Mouse (Mus musculus) stomach, embryonic 14.5 days (tissue): ENCODE results near the gene Ovgp1. TPM values are rescaled to one million over a fixed set of nuclear protein-coding genes. Genes with fewer than 3 reads are reported as not detected.

Source experiments
- ATAC-seq: fragments of 200-750 bp; cut with Nextera tagmentation; 2 replicates; pipeline ENCODE4 v1.8.0; 2017; ENCODE audit warnings: low read depth, moderate TSS enrichment; ENCODE audit not compliant: insufficient number of reproducible peaks, insufficient read depth, low FRiP score
- H3K27ac ChIP-seq: fragments of 300-500 bp; sonication (generic); 2 replicates; pipeline ENCODE4 v1.5.1; 2014; ENCODE audit warnings: mild to moderate bottlenecking, low read length, moderate library complexity, mixed read lengths
- H3K27me3 ChIP-seq: fragments of 300-500 bp; sonication (generic); 2 replicates; pipeline ENCODE4 v1.6.1; 2014; ENCODE audit warnings: low read length, control low read depth, mixed read lengths; ENCODE audit not compliant: control insufficient read depth, insufficient read depth
- H3K36me3 ChIP-seq: fragments of 300-500 bp; sonication (generic); 2 replicates; pipeline ENCODE4 v1.6.1; 2014; ENCODE audit warnings: mild to moderate bottlenecking, control low read depth, low read length, moderate library complexity, mixed read lengths; ENCODE audit not compliant: control insufficient read depth, insufficient read depth
- H3K4me1 ChIP-seq: fragments of 300-500 bp; sonication (generic); 2 replicates; pipeline ENCODE4 v1.6.1; 2014; ENCODE audit warnings: low read length, control low read depth, mixed read lengths; ENCODE audit not compliant: control insufficient read depth, insufficient read depth
- H3K4me2 ChIP-seq: fragments of 300-500 bp; sonication (generic); replicated peaks from 2 replicates; pipeline ENCODE4 v1.6.1; 2014; ENCODE audit warnings: low read depth, low read length, control low read depth
- H3K4me3 ChIP-seq: fragments of 300-500 bp; sonication (generic); 2 replicates; pipeline ENCODE4 v1.5.1; 2014; ENCODE audit warnings: low read depth, low read length, control low read depth
- H3K9ac ChIP-seq: fragments of 300-500 bp; sonication (generic); replicated peaks from 2 replicates; pipeline ENCODE4 v1.6.1; 2014; ENCODE audit warnings: low read depth, mild to moderate bottlenecking, control low read depth, low read length, moderate library complexity, mixed read lengths
- H3K9me3 ChIP-seq: fragments of 300-500 bp; sonication (generic); 2 replicates; pipeline ENCODE4 v1.6.1; 2016; ENCODE audit warnings: low read depth, low read length, control low read depth; ENCODE audit not compliant: control insufficient read depth
- WGBS: fragments of 180-500 bp; shearing (Covaris S2); extraction: QIAGEN DNeasy Blood & Tissue Kit; methylation state at CpG from one replicate; pipeline ENCODE4 v1.1.7; 2014; 5-methylcytosine and 5-hydroxymethylcytosine counted together
- polyA plus RNA-seq: library from polyadenylated mRNA; unstranded; fragments of >200 nt; fragmentation: Nextera tagmentation; extraction: Ambion mirVana; gene quantifications from 2 replicates; pipeline ENCODE4 v1.2.1, GENCODE M21; 2014

The Ovgp1 gene
- 1.8 and 2.0 TPM in 2 replicates for polyA plus RNA-seq

DNA sequence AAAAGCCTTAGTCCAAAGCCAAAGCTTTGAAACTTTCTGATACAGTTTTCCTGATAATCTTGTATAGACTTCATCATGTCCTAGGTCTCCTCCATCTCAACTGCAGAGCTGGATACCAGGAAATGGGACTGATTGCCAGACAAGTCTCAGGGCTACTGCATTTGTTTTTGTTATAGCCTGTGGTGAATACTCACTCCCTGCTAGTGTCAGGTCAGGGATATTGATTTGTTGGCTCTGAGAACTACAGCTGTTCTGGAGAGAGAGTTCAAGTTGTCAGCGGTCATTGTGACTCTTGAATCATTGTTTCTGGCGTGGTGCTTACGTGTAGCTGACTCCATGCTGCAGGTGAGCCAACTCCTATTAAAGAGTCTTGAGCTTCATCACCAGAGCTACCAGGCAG is at the start of gene Ovgp1:
TSS of gene Ovgp1 (plus strand) at position 301 of the 400 bp plus-strand sequence.
- Histone ChIP-seq H3K36me3 (peaks cover 15% of the 10 kb centered on the region), H3K9me3 (no peaks in the 10 kb centered on the region), H3K4me1 (no peaks in the 10 kb centered on the region), H3K9ac (no peak within 1 kb of the TSS), H3K27me3 (no peaks in the 10 kb centered on the region), H3K4me3 (no peak within 1 kb of the TSS), H3K27ac (no peak within 1 kb of the TSS), H3K4me2 (no peak within 1 kb of the TSS)
- WGBS, result 59% methylated on average over 3 of the region's 3 CpGs
- no peak for ATAC-seq

DNA sequence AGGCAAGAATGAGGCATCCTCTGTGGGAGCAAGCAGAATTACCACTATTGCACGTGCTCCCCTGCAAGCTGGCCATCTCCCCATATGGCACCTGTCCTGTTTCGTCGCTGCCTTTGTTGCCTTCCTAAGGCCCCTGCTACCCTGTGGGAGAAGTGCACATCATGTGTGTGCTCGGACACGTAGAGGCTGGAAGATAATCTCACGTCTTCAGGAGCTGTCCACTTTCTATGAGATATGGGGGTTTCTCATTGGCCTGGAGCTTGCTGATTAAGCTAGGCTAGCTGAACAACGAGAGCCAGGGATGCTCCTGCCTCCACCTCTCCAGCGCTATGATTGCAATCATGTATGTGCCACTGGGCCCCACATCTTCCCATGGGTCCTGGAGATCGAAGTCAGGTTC is 48.9 kb upstream of the Ovgp1 start:
- Histone ChIP-seq H3K27me3 (no peaks in the 10 kb centered on the region), H3K36me3 (no peaks in the 10 kb centered on the region), H3K9ac (no peak overlapping the region), H3K27ac (no peak overlapping the region), H3K4me3 (no peak overlapping the region), H3K4me1 (no peaks in the 10 kb centered on the region), H3K9me3 (no peaks in the 10 kb centered on the region), H3K4me2 (no peak overlapping the region)
- ATAC-seq, result no peak
- 78% methylated on average over 9 of the region's 9 CpGs for WGBS

DNA sequence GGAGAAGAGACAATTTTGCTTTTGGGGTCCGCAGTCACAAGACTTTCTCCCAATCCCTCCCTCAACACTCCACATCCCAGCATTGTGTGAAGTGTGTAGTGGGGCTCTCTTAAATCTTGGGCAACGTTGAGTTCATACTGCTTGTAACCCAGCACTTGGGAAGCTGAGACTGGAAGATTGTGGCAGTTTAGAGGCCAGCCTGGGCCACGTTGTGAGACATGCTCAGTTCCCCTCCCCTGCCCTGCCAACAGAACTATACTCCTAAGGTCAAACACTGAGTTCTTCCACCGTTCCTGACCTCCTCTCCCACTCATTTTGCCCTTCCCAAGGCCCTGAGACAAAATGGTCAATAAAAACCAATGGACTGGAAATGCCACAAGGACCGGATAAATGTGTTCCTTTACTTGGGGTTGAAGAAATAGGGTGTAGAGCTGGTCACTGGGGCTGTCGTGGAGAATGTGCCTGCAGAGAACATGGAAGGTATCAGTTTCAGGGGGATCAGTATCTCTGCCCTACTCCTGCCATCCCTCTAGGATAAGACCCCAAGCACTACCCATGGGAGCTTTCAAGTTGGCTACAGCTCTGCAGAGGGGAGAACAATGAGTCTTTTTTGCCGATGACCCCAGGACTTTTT is 45.8 kb upstream of the Ovgp1 start:
- Histone ChIP-seq H3K9ac (no peak overlapping the region), H3K4me2 (no peak overlapping the region), H3K27me3 (no peaks in the 10 kb centered on the region), H3K4me1 (no peaks in the 10 kb centered on the region), H3K36me3 (no peaks in the 10 kb centered on the region), H3K4me3 (no peak overlapping the region), H3K27ac (no peak overlapping the region), H3K9me3 (no peaks in the 10 kb centered on the region)
- 83% methylated on average over 7 of the region's 7 CpGs for WGBS
- no peak for ATAC-seq

DNA sequence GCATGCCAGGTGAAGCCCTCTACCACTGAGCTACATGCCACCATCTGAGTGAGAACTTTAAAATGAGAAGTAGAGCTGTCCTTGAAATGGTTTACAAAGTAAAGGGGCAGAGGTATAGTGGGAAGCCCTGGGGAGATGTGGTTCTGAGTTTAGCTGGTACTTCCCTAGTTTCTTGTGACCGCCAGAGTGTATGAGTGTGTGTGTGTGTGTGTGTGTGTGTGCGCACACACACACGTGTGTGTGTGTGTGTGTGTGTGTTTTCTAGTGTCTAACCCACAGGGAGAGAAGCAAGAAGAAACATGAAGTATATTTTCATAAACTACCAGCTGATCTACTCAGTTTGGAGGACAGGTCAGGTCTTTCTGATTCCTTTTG is 45.3 kb upstream of the Ovgp1 start:
- WGBS, result 83% methylated on average over 3 of the region's 3 CpGs
- Histone ChIP-seq H3K4me2 (no peak overlapping the region), H3K9me3 (no peaks in the 10 kb centered on the region), H3K4me1 (no peaks in the 10 kb centered on the region), H3K9ac (no peak overlapping the region), H3K36me3 (no peaks in the 10 kb centered on the region), H3K27me3 (no peaks in the 10 kb centered on the region), H3K4me3 (no peak overlapping the region), H3K27ac (no peak overlapping the region)
- no peak for ATAC-seq

DNA sequence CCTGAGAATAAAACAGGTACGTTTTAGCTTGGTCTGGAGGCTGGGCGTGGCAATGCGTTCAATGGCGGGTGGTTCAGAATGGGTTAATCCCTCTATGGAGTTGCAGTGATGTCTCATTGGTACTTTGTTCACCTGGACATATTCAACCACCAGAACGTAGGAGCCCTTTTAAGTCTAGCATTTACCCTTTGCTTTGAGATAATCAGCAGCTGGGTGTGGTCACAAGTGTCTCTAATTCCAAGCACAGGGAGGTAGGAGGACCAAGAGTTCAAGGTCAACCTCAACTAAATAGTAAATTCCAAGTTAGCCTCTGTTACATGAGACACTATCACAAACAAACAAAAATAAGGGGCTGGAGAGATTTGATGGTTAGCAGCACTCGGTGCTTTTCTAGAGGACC is 44.7 kb upstream of the Ovgp1 start:
- H3K27me3 ChIP-seq, result no peaks in the 10 kb centered on the region
- H3K9me3 ChIP-seq, result no peaks in the 10 kb centered on the region
- 79% methylated on average over 6 of the region's 6 CpGs for WGBS
- H3K4me2 ChIP-seq, result no peak overlapping the region
- no peak overlapping the region for H3K9ac ChIP-seq
- no peak overlapping the region for H3K4me3 ChIP-seq
- H3K36me3 ChIP-seq, result no peaks in the 10 kb centered on the region
- no peaks in the 10 kb centered on the region for H3K4me1 ChIP-seq
- H3K27ac ChIP-seq, result no peak overlapping the region
- no peak for ATAC-seq

GRCm38 (mm10) chr3:105929821-105930220 is 43.7 kb upstream of the Ovgp1 start:
- no peaks in the 10 kb centered on the region for H3K9me3 ChIP-seq
- no peaks in the 10 kb centered on the region for H3K36me3 ChIP-seq
- ATAC-seq, result no peak
- no peak overlapping the region for H3K27ac ChIP-seq
- H3K4me1 ChIP-seq, result no peaks in the 10 kb centered on the region
- H3K4me3 ChIP-seq, result no peak overlapping the region
- 75% methylated on average over 7 of the region's 7 CpGs for WGBS
- H3K9ac ChIP-seq, result no peak overlapping the region
- no peak overlapping the region for H3K4me2 ChIP-seq
- H3K27me3 ChIP-seq, result no peaks in the 10 kb centered on the region

DNA sequence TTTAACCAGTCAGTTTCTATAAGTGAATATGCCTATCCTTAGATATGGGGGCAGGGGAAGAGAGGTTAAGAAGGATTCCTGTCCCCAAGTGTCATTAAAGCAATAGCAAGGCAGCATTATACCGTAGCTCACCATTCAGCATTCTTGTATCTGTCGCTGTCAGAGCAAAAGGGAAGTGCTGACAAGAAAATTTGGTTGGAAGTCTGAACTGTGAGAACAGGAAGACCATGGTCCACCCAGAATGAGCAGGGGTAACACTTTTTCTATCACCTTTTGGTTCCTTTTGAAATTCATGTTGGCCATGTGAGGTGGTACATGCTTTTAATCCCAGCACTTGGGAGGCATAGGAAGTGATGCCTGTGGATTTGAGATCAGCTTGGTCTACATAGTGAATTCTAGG is 42.4 kb upstream of the Ovgp1 start:
- no peaks in the 10 kb centered on the region for H3K4me1 ChIP-seq
- no peak overlapping the region for H3K4me3 ChIP-seq
- no peaks in the 10 kb centered on the region for H3K27me3 ChIP-seq
- H3K27ac ChIP-seq, result no peak overlapping the region
- no peak for ATAC-seq
- no peaks in the 10 kb centered on the region for H3K9me3 ChIP-seq
- no peak overlapping the region for H3K9ac ChIP-seq
- no peaks in the 10 kb centered on the region for H3K36me3 ChIP-seq
- 84% methylated on average over 2 of the region's 2 CpGs for WGBS
- no peak overlapping the region for H3K4me2 ChIP-seq

- Histone ChIP-seq H3K4me1 (no peaks in the 10 kb centered on the region), H3K27ac (no peak within 1 kb of the TSS), H3K9ac (no peak within 1 kb of the TSS), H3K4me3 (no peak within 1 kb of the TSS), H3K27me3 (no peaks in the 10 kb centered on the region), H3K9me3 (no peaks in the 10 kb centered on the region), H3K4me2 (no peak within 1 kb of the TSS), H3K36me3 (no peaks in the 10 kb centered on the region)
- 85% methylated on average over 8 of the region's 8 CpGs for whole genome bisulfite sequencing
- no peak for ATAC-seq
Observed at GRCm38 (mm10) chr3:105932240-105933071, 41.1 kb upstream of the Ovgp1 start, which contains the start of gene I830077J02Rik. Gene I830077J02Rik (minus strand): TSS chr3:105932664.
